Mouse (Mus musculus): ENCODE results near the gene Ankrd26. TPM values are rescaled to one million over a fixed set of nuclear protein-coding genes. Genes with fewer than 3 reads are reported as not detected.
A peak's percentile ranks its signal among the peaks of the same experiment; 100 is the strongest.

Ankrd26 gene
- total and polyA plus RNA-seq, 3 experiments = 12.7 to 27.8 (median 14.1) TPM

DNA sequence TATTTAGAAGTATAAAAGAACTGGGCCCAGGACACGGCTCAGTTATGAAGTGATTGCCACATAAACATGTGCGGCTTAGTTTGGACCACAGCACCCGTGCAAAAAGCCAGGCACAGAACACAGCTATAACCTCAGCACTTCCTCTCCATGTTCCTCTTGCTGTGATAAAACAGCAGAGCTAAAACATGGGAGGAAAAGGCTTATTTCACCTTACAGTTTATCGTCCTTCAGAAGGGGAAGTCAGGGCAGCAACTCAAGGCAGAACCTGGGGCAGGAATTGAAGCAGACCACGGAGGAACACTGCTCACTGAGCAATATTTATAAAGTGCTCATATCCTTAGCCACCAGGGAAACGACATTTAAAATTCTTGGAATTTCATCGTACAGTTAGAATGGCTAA lies 63.0 kb downstream of the Ankrd26 start:
- 0 out of 4 replicates have a peak, but pooled peaks cover 0 to 3% of the 10 kb centered on the region in 2 experiments for H3K4me1 ChIP-seq (ENCODE audit: control insufficient read depth in 1 of 2, insufficient read depth in 2 of 2, low read length in 2 of 2)
- H3K27me3 ChIP-seq (ENCODE audit: control insufficient read depth in 1 of 2, insufficient read depth in 2 of 2, low read length in 2 of 2) = no peaks in the 10 kb centered on the region
- H3K9me3 ChIP-seq (replicated peaks; ENCODE audit: insufficient read depth, low read length) = no peaks in the 10 kb centered on the region
- H3K79me2 ChIP-seq (ENCODE audit: control insufficient read depth, insufficient read depth, low read length, poor library complexity) = no peaks in the 10 kb centered on the region
- H3K27ac ChIP-seq (ENCODE audit: control insufficient read depth, low read depth, low read length) = no peak overlapping the region
- DNase-seq (ENCODE audit: low read depth, low spot score) = peak; percentile 55
- TF ChIP-seq ELF1 (IDR thresholded peaks at IDR 0.05; ENCODE audit: low read depth, low read length) (no peak), TBP (IDR thresholded peaks at IDR 0.05; ENCODE audit: low read depth, low read length) (0 out of 2 replicates have a peak, but pooled peaks have one; percentile 22), POLR2A (IDR thresholded peaks at IDR 0.05; ENCODE audit: control insufficient read depth in 1 of 2, insufficient read depth in 1 of 2, low read depth in 1 of 2, low read length in 2 of 2, poor library complexity in 1 of 2) (no peak), RCOR1 (IDR thresholded peaks at IDR 0.05; ENCODE audit: low read depth, low read length) (peak; percentile 82), HCFC1 (IDR thresholded peaks at IDR 0.05; ENCODE audit: low read depth, low read length) (no peak), SIN3A (IDR thresholded peaks at IDR 0.05; ENCODE audit: low read length) (no peak), RAD21 (IDR thresholded peaks at IDR 0.05; ENCODE audit: low read depth, low read length) (no peak), ZNF384 (IDR thresholded peaks at IDR 0.05; ENCODE audit: low read depth, low read length) (no peak)
- H3K36me3 ChIP-seq (ENCODE audit: control insufficient read depth in 1 of 2, insufficient read depth in 2 of 2, low read length in 2 of 2) = no peaks in the 10 kb centered on the region
- no peak overlapping the region for H3K9ac ChIP-seq (ENCODE audit: control insufficient read depth, low read depth, low read length, poor library complexity, severe bottlenecking)
- no peak overlapping the region for H3K4me3 ChIP-seq (ENCODE audit: control insufficient read depth in 1 of 2, insufficient read depth in 1 of 2, low read depth in 2 of 2, low read length in 2 of 2)

- H3K27me3 ChIP-seq (ENCODE audit: control insufficient read depth in 1 of 2, insufficient read depth in 2 of 2, low read length in 2 of 2) = peaks cover 0 to 2% of the 10 kb centered on the region in 2 experiments; a peak in 1 of 4 replicates
Observed at GRCm38 (mm10) chr6:118482125-118482524, 79.9 kb downstream of the Ankrd26 start.

DNA sequence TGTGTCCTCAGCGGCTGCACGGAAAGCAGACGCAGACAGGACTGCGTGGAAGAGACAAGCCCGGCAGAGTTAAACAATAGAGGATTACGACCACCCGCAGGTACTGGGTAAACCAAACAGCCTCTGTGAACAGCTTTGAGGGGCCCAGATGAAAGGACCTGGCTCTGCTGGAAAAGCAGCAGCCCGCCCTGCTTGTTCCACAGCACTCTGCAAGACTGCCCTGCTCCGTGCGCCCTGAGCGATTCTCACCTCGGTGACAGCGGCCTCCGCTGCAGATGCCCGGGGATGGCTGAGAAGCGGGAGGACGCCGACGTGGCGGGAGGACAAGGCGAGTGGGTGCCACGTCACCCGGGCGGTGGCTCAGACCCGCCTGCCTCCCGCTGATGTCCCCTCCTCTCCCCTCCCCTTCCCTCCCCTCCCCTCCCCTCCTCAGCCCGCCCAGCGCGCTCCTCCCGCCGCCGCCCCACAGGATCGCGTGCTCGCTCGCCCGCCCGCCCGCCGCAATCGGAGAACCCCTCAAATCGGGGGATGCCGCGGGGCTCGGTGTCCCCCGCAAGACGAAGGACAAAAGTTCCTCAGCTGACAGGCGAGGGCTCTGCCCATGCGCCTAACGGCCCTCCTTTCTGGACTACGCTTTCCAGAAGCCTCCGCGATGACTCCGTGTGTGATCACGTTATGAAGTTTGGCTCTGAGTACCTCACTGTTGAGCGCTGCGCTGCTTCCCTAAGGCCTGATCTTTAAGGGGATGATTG lies 82.9 kb downstream of the Ankrd26 start, which contains the start of gene Zfp9:
Gene Zfp9 (minus strand): TSS at position 364 of the 752 bp plus-strand sequence.
- Histone ChIP-seq H3K27me3 (ENCODE audit: control insufficient read depth in 1 of 2, insufficient read depth in 2 of 2, low read length in 2 of 2) (no peaks in the 10 kb centered on the region), H3K4me1 (ENCODE audit: control insufficient read depth in 1 of 2, insufficient read depth in 2 of 2, low read length in 2 of 2) (peaks cover 0 to 2% of the 10 kb centered on the region in 2 experiments; a peak in 1 of 4 replicates), H3K36me3 (ENCODE audit: control insufficient read depth in 1 of 2, insufficient read depth in 2 of 2, low read length in 2 of 2) (no peaks in the 10 kb centered on the region), H3K79me2 (ENCODE audit: control insufficient read depth, insufficient read depth, low read length, poor library complexity) (no peaks in the 10 kb centered on the region; the same call in 1 of the 2 replicates), H3K9ac (ENCODE audit: control insufficient read depth, low read depth, low read length, poor library complexity, severe bottlenecking) (peak within 1 kb of the TSS; percentile 95), H3K9me3 (replicated peaks; ENCODE audit: insufficient read depth, low read length) (no peaks in the 10 kb centered on the region), H3K4me3 (ENCODE audit: control insufficient read depth in 1 of 2, insufficient read depth in 1 of 2, low read depth in 2 of 2, low read length in 2 of 2) (peak within 1 kb of the TSS; percentile 80 to 84), H3K27ac (ENCODE audit: control insufficient read depth, low read depth, low read length) (peak within 1 kb of the TSS; percentile 70)
- DNase-seq (ENCODE audit: low read depth, low spot score) = peak; percentile 79
- TF ChIP-seq GABPA (IDR thresholded peaks at IDR 0.05; ENCODE audit: low read depth, low read length) (no peak), CHD1 (IDR thresholded peaks at IDR 0.05; ENCODE audit: low read depth, low read length) (no peak), NRF1 (IDR thresholded peaks at IDR 0.05; ENCODE audit: insufficient read depth, low read depth, low read length, poor library complexity, severe bottlenecking) (no peak), E2F4 (IDR thresholded peaks at IDR 0.05; ENCODE audit: borderline replicate concordance, low read depth, low read length) (no peak), ZNF384 (IDR thresholded peaks at IDR 0.05; ENCODE audit: low read depth, low read length) (no peak), JUND (IDR thresholded peaks at IDR 0.05; ENCODE audit: low read depth, low read length) (no peak), MYC (IDR thresholded peaks at IDR 0.05; ENCODE audit: low read depth, low read length) (no peak), HCFC1 (IDR thresholded peaks at IDR 0.05; ENCODE audit: low read depth, low read length) (peak; percentile 47; the same call in 1 of the 2 replicates), MXI1 (IDR thresholded peaks at IDR 0.05; ENCODE audit: low read depth, low read length) (peak; percentile 30; the same call in 1 of the 2 replicates), NELFE (IDR thresholded peaks at IDR 0.05; ENCODE audit: low read depth, low read length) (peak; percentile 47), GATA1 (IDR thresholded peaks at IDR 0.05; ENCODE audit: low read depth, low read length) (no peak), UBTF (IDR thresholded peaks at IDR 0.05; ENCODE audit: borderline replicate concordance, insufficient read depth, low read depth, low read length) (no peak), POLR2A (IDR thresholded peaks at IDR 0.05; ENCODE audit: control insufficient read depth in 1 of 2, insufficient read depth in 1 of 2, low read depth in 1 of 2, low read length in 2 of 2, poor library complexity in 1 of 2) (peak; percentile 44 to 62; a peak in 2 of 4 replicates), SIN3A (IDR thresholded peaks at IDR 0.05; ENCODE audit: low read length) (peak; percentile 28; the same call in 1 of the 2 replicates), TBP (IDR thresholded peaks at IDR 0.05; ENCODE audit: low read depth, low read length) (0 out of 2 replicates have a peak, but pooled peaks have one; percentile 2)

More at GRCm38 (mm10) chr6:118482125-118482524, 79.9 kb downstream of the Ankrd26 start:
- no peaks in the 10 kb centered on the region; the same call in 1 of the 2 replicates for H3K79me2 ChIP-seq (ENCODE audit: control insufficient read depth, insufficient read depth, low read length, poor library complexity)
- no peak overlapping the region for H3K4me3 ChIP-seq (ENCODE audit: control insufficient read depth in 1 of 2, insufficient read depth in 1 of 2, low read depth in 2 of 2, low read length in 2 of 2)
- no peaks in the 10 kb centered on the region for H3K36me3 ChIP-seq (ENCODE audit: control insufficient read depth in 1 of 2, insufficient read depth in 2 of 2, low read length in 2 of 2)
- no peaks in the 10 kb centered on the region for H3K9me3 ChIP-seq (replicated peaks; ENCODE audit: insufficient read depth, low read length)
- no peak overlapping the region for H3K9ac ChIP-seq (ENCODE audit: control insufficient read depth, low read depth, low read length, poor library complexity, severe bottlenecking)
- no peak overlapping the region for H3K27ac ChIP-seq (ENCODE audit: control insufficient read depth, low read depth, low read length)
- peak; percentile 46 for DNase-seq (ENCODE audit: low read depth, low spot score)
- peaks cover 0 to 2% of the 10 kb centered on the region in 2 experiments; a peak in 1 of 4 replicates for H3K4me1 ChIP-seq (ENCODE audit: control insufficient read depth in 1 of 2, insufficient read depth in 2 of 2, low read length in 2 of 2)
- TF ChIP-seq TCF12 (IDR thresholded peaks at IDR 0.05; ENCODE audit: low read depth, low read length) (0 out of 2 replicates have a peak, but pooled peaks have one; percentile 20), MXI1 (IDR thresholded peaks at IDR 0.05; ENCODE audit: low read depth, low read length) (no peak), EP300 (IDR thresholded peaks at IDR 0.05; ENCODE audit: low read depth in 1 of 2, low read length in 2 of 2) (peak; percentile 51 to 53), CTCF (IDR thresholded peaks at IDR 0.05 in 2 of 3, conservative IDR thresholded peaks at IDR 0.05 in 1 of 3; ENCODE audit: control insufficient read depth in 1 of 3, insufficient read depth in 1 of 3, low read depth in 2 of 3, low read length in 3 of 3, poor library complexity in 1 of 3, severe bottlenecking in 1 of 3) (no peak), RCOR1 (IDR thresholded peaks at IDR 0.05; ENCODE audit: low read depth, low read length) (peak; percentile 25; the same call in 1 of the 2 replicates), GATA1 (IDR thresholded peaks at IDR 0.05; ENCODE audit: low read depth, low read length) (peak; percentile 57), ZNF384 (IDR thresholded peaks at IDR 0.05; ENCODE audit: low read depth, low read length) (peak; percentile 67; the same call in 1 of the 2 replicates), MAFK (IDR thresholded peaks at IDR 0.05; ENCODE audit: borderline replicate concordance, low read depth, low read length) (no peak), TAL1 (IDR thresholded peaks at IDR 0.05; ENCODE audit: low read length) (peak; percentile 6; the same call in 1 of the 2 replicates)
